Mouse (Mus musculus): ENCODE measurements around the gene Tob1. TPM values are rescaled to one million over a fixed set of nuclear protein-coding genes. Genes with fewer than 3 reads are reported as not detected.

Gene Tob1
- total RNA-seq, 1 experiment from 2014 or later = 17.1 TPM

DNA sequence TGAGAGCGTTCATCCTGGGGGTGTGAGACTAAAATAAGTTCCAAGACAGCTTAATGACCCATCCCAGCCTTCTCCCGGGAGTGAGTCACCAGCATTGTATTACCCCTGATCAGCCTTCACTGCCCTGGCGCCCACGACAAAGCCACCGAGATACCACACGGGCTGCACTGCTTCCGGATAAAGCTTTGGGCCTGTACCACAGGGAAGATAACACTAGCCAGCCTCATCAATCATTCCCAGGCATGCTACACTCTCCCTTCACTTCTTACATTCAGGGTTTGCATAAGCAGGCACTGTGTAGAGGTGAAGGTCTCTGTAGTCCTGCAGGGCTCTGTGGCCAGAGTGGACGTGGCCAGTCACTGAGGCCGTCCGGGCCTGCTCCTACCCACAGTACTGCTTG, 21.7 kb upstream of the Tob1 start:
- ATAC-seq (replicated peaks in 1 of 2; ENCODE audit: insufficient read depth in 1 of 2, low FRiP score in 2 of 2, low TSS enrichment in 1 of 2, low read depth in 1 of 2, poor library complexity in 2 of 2, severe bottlenecking in 2 of 2) = no peak

DNA sequence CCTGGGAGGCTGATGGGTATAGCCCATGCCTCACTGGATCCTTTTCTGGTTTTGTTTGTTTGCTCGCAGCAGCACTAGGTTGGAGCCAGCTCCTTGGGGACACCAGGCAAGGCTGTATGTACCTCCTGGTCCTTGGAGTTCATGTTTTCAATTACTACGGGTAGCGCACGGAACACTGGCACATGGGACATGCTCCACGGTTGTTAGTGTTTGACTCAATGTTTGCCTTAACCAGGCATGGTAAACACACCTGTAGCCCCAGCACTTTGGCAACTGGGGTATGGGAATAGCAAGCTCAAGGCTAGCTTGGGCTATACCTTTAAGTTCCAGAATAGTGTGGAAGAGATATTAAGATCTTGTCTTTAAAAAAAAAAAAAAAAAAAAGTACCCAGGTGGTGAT, 20.6 kb upstream of the Tob1 start:
- no peak for ATAC-seq (replicated peaks in 1 of 2; ENCODE audit: insufficient read depth in 1 of 2, low FRiP score in 2 of 2, low TSS enrichment in 1 of 2, low read depth in 1 of 2, poor library complexity in 2 of 2, severe bottlenecking in 2 of 2)

DNA sequence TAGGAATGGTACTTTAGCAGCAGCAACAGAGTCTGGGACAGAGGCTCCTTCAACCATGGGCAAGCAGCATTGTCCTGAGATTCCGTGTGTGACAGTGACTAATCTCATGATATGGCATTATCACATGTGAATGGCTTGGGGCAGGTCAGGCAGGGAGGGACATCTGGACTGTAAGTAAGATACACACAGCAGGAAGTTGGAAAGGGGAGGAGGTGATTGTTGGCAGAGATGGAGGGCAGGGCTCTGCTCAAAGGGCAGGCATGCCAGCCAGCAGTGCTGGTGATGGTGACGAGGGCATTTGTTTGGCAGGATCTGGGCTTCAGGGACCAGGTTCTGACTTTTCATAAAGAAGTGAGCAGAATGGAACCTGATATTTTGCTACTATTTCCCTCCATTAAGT, 18.1 kb upstream of the Tob1 start:
- no peak for ATAC-seq (replicated peaks in 1 of 2; ENCODE audit: insufficient read depth in 1 of 2, low FRiP score in 2 of 2, low TSS enrichment in 1 of 2, low read depth in 1 of 2, poor library complexity in 2 of 2, severe bottlenecking in 2 of 2)

DNA sequence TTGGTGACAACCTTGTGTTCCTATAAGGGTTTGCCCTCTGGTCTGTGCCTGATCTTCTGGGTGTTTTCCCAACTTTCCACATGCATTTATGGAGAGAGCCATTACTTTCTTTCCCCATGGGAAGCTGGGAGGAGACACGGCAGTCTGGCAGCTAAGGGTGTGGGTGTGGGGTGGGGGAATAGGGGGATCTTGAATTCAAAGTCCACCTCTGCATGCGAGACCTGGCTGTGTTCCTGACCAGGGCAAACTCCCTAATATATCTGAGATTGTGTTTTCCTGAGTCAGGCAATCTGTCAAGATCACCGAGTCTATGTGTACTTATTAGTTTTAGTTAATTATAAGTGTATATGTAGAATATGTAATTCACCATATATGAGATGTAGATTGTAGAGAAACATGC, 14.9 kb upstream of the Tob1 start:
- no peak for ATAC-seq (replicated peaks in 1 of 2; ENCODE audit: insufficient read depth in 1 of 2, low FRiP score in 2 of 2, low TSS enrichment in 1 of 2, low read depth in 1 of 2, poor library complexity in 2 of 2, severe bottlenecking in 2 of 2)

DNA sequence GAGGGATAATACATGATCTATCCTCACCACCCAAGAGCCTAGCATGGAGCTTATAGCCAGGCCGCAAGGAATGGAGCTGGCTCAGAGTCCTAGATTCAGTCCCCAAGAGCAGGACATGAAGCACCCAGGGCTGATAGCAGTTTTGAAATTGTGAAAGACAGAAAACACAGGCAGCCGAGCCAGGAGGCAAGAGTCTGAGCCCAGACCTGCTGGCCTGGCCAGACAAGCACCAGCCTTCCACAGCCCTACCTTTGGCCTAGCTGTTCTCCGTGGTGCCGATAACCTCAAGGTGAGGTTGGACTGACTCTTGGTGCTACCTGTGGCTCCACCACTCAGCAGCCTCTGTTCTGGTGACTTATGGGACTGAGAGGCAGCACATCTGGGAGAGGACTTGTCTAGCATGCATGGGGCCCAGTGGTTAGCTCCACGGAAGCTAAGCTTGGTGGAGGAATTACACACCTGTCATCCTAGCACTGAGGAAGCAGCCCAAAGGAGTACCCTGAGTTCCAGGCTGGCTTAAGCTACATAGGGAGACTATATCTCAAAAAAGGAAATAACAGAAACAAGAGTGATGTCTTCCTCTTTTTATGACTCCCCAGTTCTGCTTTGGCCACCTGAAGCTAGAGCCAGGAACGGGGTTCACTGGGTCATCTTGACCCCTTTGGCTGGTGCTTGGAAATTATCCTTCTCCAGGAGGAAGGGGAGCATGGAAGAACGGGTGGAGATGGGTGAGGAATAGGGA, 12.7 kb upstream of the Tob1 start:
- ATAC-seq (replicated peaks in 1 of 2; ENCODE audit: insufficient read depth in 1 of 2, low FRiP score in 2 of 2, low TSS enrichment in 1 of 2, low read depth in 1 of 2, poor library complexity in 2 of 2, severe bottlenecking in 2 of 2) = peak in 1 of 2 experiments; percentile 48; a peak in 2 of 4 replicates

DNA sequence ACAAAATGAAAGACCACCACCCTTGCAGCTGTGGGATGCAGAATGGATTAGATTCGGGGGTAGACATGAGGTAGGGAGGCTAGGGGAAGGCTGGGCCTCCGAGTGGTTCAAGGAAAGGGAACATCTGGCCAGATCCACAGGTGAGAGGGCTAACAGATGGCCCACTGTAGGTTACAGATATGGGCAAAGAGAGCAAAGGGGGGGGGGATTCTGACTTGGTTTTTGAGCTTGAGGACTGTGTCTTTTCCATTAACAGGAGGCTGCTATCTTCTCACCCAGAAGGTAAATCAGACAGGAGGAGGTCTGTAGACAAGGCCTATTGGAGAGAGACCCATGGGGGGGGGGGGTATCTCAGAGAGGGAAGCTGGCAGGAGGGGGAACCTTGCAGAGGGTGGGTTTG, 11.5 kb upstream of the Tob1 start:
- no peak for ATAC-seq (replicated peaks in 1 of 2; ENCODE audit: insufficient read depth in 1 of 2, low FRiP score in 2 of 2, low TSS enrichment in 1 of 2, low read depth in 1 of 2, poor library complexity in 2 of 2, severe bottlenecking in 2 of 2)

DNA sequence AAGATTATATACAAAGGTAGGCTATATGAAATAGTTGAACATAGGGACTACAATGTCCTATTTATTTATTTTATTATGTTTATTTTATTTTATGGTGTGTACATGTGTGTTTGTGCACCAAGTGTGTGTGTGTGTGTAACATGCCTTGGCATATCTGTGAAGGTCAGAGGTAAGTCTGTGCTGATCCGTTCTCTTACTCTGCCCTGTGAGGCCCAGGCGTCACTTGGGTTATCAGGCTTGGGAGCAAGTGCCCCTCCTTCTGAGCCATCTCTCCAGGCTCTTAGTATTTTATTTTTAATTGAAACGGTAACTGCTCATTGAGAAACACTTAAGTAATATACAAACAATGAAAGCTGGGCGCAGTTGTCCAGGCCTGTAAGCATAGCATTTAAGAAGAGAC, 10.8 kb upstream of the Tob1 start:
- ATAC-seq (replicated peaks in 1 of 2; ENCODE audit: insufficient read depth in 1 of 2, low FRiP score in 2 of 2, low TSS enrichment in 1 of 2, low read depth in 1 of 2, poor library complexity in 2 of 2, severe bottlenecking in 2 of 2) = no peak

DNA sequence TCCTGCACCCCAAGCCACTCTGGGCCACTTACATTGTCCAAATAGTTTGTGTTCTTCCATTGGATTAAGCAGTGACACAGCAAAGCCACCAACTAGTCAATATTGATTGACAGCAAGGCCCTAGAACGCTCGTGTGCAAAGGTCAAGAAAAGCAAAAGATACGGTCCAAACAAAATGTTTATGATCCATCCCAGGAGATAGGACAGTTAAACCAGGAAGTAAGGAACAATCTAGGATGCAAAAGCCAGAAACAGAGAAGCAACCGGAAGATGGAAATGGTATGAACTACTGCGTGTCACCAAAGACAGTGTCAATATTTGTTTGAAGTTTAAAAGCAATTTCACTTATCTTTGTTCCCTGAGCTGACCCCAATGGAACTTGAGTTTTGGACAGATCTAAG, 9.1 kb upstream of the Tob1 start:
- ATAC-seq (replicated peaks in 1 of 2; ENCODE audit: insufficient read depth in 1 of 2, low FRiP score in 2 of 2, low TSS enrichment in 1 of 2, low read depth in 1 of 2, poor library complexity in 2 of 2, severe bottlenecking in 2 of 2) = no peak

DNA sequence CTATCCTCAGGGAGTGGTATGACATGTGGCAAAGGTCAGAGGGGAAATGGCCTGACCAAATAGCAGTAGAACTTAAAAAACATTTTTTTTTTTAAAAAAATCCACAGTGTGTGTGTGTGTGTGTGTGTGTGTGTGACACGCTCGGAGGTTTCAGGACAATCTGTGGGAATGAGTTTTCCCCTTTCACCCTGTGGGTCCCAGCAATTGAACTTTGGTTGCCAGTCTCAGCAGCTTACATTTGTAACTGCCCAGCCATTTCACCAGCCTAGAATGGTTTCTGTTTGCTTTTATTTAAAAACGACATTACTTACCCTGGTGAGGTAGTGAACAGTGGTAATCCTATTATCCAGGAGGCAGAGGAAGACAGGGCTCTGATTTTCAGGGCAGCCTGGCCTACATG, 8.2 kb upstream of the Tob1 start:
- ATAC-seq (replicated peaks in 1 of 2; ENCODE audit: insufficient read depth in 1 of 2, low FRiP score in 2 of 2, low TSS enrichment in 1 of 2, low read depth in 1 of 2, poor library complexity in 2 of 2, severe bottlenecking in 2 of 2) = no peak

DNA sequence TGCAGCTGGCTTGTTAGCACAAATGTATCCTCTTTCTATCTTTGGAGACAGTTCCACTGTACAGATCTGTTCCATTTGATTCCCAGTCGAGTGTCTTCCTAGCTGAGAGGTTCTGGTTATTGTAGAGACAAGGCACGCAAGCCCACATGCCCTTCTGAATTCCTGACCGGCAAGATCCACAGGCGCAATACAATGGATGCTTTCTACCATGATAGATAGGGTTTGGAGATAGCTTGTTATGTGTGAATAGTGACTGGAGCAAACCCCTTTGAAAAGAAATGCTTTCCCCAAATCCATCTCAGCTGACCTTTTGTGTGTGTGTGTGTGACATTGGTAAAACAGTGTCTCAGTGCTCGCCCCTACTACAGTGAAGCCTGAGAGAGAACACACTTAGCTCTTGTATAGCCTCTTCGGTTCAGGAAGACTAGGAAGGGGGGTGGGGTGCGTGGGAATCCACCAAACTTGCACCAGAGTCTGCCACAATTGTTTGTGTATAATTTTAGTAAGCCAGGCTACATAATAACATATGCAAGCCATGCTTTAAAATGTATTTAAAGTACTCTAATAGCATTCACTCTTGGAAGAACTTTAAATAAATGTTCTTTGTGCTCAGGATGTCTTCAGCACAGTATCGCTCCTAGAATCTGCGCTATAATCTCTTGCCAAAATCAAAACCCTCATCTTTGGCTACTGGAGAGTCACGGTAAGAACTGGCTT, 4.7 kb upstream of the Tob1 start:
- ATAC-seq (replicated peaks in 1 of 2; ENCODE audit: insufficient read depth in 1 of 2, low FRiP score in 2 of 2, low TSS enrichment in 1 of 2, low read depth in 1 of 2, poor library complexity in 2 of 2, severe bottlenecking in 2 of 2) = no peak

DNA sequence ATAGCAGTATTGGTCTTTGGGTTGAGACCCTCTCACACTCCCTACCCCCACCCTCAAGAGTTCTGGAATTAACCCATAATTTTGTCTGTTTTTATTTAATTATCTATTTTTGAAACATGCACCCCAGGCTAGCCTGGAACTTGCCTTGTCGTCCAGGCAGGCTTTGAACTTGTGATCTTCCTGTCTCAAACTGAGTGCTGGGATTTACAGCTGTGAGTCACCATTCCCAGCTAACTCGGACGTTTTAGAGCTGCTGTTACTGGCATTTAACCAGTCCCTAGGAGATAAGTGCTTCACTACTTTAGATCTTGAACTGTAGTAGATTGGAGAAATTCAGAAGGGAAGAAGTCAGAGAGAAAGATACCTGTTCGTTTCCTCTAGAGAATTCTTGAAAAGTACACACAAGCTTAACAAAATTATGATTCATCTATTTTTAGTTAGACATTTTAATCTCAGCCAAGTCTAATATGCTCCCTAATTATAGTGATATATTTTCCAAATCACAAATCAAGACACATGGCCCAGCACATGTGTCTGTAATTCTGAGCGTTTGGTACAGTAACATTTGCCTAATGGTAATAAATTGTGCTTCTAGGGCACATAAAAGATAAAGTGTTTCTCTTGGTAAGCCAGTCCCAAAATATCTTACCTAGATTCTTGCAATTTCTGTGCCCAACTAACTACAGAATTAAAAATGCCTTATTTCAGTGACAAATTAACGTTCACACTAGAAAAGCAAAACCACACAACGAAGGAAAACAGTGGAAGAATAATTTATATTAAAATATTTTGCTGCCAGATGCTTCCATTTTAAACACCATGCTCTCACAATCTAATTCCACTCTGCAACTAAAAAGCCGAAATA, 2.2 kb upstream of the Tob1 start:
- ATAC-seq (replicated peaks in 1 of 2; ENCODE audit: insufficient read depth in 1 of 2, low FRiP score in 2 of 2, low TSS enrichment in 1 of 2, low read depth in 1 of 2, poor library complexity in 2 of 2, severe bottlenecking in 2 of 2) = no peak

DNA sequence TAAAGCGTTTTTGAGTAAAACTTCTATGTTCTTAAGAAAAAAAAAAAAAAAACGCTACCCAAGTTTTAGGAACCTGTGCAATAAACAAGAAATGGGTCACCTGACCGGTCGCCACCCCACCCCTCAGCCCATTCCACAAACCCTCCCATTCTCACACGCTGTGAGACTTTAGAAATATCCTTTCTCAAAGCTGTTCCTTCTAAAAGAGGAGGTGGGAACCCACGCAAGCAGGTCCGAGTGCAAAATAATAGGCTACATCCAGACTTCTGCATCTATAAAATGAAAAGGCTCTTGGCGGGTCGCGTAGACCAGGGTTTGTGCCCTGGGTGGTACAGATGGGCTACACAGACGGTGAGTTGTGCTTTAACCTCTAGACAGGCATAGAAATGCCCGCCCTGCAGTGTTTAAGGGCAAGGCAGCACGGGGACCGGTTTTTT, 1.5 kb upstream of the Tob1 start:
- ATAC-seq (replicated peaks in 1 of 2; ENCODE audit: insufficient read depth in 1 of 2, low FRiP score in 2 of 2, low TSS enrichment in 1 of 2, low read depth in 1 of 2, poor library complexity in 2 of 2, severe bottlenecking in 2 of 2) = peak; percentile 1 to 11; a peak in 1 of 4 replicates

DNA sequence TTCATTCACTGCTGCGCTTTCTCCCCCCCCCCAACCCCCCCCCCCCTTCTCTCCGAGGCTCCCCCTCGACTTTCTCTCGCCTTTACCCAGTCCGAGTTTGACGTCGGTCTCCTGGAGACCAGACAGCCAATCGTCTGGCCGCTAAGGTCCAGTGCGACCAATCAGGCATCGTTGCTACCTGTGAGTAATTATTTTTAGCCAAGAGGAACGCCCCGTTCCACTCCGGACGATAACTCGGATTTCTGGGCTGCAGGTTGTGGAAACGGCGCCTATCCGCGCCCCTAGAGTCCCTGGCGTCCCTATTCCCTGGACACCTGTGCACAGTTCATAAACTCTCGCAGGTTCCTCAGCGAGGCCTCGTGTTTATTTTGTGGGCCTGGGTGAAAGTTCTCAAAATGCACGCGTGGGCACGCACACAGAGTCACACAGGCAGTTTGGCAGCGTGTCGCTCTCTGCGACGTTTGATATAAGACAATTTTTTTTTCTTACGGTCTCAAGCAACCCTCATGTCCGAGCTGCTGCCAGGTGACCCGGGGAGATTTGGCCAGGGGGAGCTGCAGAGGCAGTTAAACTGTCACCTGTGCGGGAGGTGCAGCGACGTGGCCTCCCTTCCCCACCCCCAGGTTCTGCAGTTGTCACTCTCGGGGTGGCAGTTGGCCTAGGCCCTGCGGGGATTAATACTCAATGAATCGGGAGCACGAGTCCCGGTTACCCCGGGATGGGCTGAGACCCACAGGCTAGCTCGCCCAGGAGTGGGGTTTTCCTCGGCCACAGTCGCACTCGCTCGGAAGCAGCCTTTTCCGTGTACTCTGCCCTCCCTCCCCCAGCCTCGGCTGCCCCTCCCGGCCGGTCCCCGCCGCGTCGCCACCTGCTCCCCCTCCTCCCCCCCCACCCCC, 815 bp upstream of the Tob1 start:
- ATAC-seq (replicated peaks in 1 of 2; ENCODE audit: insufficient read depth in 1 of 2, low FRiP score in 2 of 2, low TSS enrichment in 1 of 2, low read depth in 1 of 2, poor library complexity in 2 of 2, severe bottlenecking in 2 of 2) = peak; percentile 74 to 75

DNA sequence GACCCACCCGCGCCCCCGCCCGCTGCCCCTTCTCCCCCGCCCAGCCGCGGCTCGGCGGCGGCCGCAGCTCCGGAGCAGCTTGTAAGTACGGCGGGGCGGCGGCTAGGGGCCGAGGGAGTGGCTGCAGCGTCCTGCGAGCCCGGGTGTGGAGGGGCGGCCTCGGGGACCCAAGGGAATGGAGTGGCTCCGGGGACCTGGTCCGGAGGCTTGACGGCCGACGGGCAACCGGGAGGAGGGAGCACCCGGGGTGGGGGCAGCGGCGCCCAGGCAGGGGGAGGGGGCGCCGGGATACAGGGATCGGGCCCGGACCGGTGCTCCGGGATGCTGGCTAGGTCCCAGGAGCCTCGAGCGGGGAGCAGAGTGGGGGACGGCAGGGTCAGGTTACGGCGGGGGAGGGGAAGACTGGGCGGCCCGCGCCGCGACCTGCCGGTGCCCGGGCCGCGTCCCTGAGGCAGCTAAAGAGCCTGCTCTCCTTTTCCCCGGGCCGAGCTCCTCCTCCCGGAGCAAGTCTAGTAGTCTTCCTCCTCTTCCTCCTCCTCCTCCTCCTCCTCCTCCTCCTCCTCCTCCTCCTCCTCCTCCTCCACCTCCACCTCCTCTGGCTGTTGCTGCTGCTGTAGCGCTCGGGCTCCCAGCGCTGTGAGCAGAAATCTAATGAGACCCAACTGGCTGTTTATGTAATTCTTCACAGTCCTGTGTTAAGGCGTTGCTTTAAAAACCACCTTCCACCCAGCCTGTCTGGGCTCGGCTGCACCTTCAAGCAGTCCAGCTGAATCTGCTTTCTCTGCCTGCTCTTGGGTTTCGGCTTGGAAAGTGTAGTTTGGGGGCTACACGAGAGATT, 616 bp downstream of the Tob1 start:
- ATAC-seq (replicated peaks in 1 of 2; ENCODE audit: insufficient read depth in 1 of 2, low FRiP score in 2 of 2, low TSS enrichment in 1 of 2, low read depth in 1 of 2, poor library complexity in 2 of 2, severe bottlenecking in 2 of 2) = no peak

DNA sequence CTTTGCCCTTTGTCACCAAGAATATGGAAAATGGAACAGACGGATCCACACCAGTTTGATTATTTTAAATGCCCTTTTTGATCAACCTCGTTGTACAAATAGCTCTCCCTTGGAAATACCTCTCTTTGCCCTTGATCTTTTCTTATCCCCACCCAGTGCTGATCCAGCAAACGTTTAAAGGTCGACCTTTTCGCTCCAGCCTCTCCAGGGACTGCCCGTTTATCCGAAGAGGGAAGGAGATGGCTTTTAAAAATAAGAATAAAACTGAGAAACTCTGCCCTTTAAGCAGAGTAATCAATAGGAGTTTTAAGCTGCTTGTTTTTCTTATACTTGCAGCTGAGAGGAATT, 1.2 kb downstream of the Tob1 start:
- ATAC-seq (replicated peaks in 1 of 2; ENCODE audit: insufficient read depth in 1 of 2, low FRiP score in 2 of 2, low TSS enrichment in 1 of 2, low read depth in 1 of 2, poor library complexity in 2 of 2, severe bottlenecking in 2 of 2) = no peak

DNA sequence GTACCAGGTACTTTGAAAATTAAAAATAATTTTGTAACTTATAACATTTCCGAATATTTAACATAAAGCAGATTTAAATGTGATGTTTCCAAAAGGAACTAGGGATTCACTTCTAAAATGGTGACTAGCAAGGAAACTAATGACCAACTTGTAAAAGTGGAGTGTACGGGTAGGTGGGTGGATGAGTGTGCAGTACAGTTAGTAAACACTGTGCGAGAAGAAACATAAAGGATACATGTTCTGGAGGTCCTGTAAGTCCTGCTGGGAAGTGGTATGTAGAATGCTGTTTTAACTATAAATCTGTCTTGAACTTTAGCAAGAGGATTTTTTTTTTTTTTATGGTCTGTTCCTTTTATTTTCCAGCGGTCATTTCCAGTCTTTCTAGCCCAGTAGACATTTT, 1.7 kb downstream of the Tob1 start:
- ATAC-seq (replicated peaks in 1 of 2; ENCODE audit: insufficient read depth in 1 of 2, low FRiP score in 2 of 2, low TSS enrichment in 1 of 2, low read depth in 1 of 2, poor library complexity in 2 of 2, severe bottlenecking in 2 of 2) = no peak

Data from hematopoietic stem cell, adult 5-6 weeks (primary cell).